10 mouse cellular contexts compared by ENCODE assay signal in genomic region chr9:48447783-48448209, GRCm38 (mm10). TPM values are rescaled to one million over a fixed set of nuclear protein-coding genes. Genes with fewer than 3 reads are reported as not detected.
DNase-seq lines count a peak whose midpoint lies in the region; ATAC-seq and TF ChIP-seq lines count a peak whose summit lies in the region.
"Had no signal": no experiment of that assay in that cellular context is flagged by ENCODE, and none has a peak within 500 bp of the region (broad histone marks: within the 10 kb centered on the region; RNA-seq: fewer than 3 reads in every experiment).

No protein-coding gene starts in this region.

- DNase-seq in adrenal gland, postnatal 10 days = peak; percentile 38
- DNase-seq in adrenal gland, postnatal 25 days = no peak
- peak; percentile 13 for DNase-seq in left cerebral cortex, postnatal 4 days
- no peak for DNase-seq in left cerebral cortex, postnatal 14 days (ENCODE audit: low spot score in 2 of 2)
- DNase-seq in stomach, postnatal 0 days (ENCODE audit: low spot score) = no peak
- DNase-seq in urinary bladder, adult 2 months (ENCODE audit: low spot score) = no peak

- no peak overlapping the region for H3K27ac ChIP-seq in liver, embryonic 16.5 days (ENCODE audit: low read length)
- no peak overlapping the region for H3K27ac ChIP-seq in stomach, postnatal 0 days (replicated peaks)
- H3K27ac ChIP-seq: heart, embryonic 15.5 days; midbrain, embryonic 12.5 days had no signal

- no peak overlapping the region for H3K4me2 ChIP-seq in liver, embryonic 16.5 days (ENCODE audit: low read depth, low read length)
- no peak overlapping the region for H3K4me2 ChIP-seq in stomach, postnatal 0 days (replicated peaks; ENCODE audit: low read depth)
- H3K4me2 ChIP-seq: heart, embryonic 15.5 days; midbrain, embryonic 12.5 days had no signal

- H3K9me3 ChIP-seq in liver, embryonic 16.5 days (replicated peaks; ENCODE audit: control insufficient read depth, low read length) = no peaks in the 10 kb centered on the region
- H3K9me3 ChIP-seq in stomach, postnatal 0 days (ENCODE audit: control insufficient read depth, low read length) = no peaks in the 10 kb centered on the region
- H3K9me3 ChIP-seq: heart, embryonic 15.5 days; midbrain, embryonic 12.5 days had no signal

- 13% methylated on average over 5 of the region's 5 CpGs for WGBS in liver, embryonic 16.5 days (ENCODE audit: insufficient replicate concordance)
- WGBS in stomach, postnatal 0 days = 32% methylated on average over 5 of the region's 5 CpGs

- no peaks in the 10 kb centered on the region for H3K4me1 ChIP-seq in liver, embryonic 16.5 days (ENCODE audit: control insufficient read depth, low read depth, low read length)
- no peaks in the 10 kb centered on the region for H3K4me1 ChIP-seq in stomach, postnatal 0 days (replicated peaks; ENCODE audit: control insufficient read depth, insufficient read depth)
- H3K4me1 ChIP-seq: heart, embryonic 15.5 days; midbrain, embryonic 12.5 days had no signal

- no peak for TF ChIP-seq EP300 in stomach, postnatal 0 days (optimal IDR thresholded peaks at IDR 0.05)

- no peaks in the 10 kb centered on the region for H3K27me3 ChIP-seq in liver, embryonic 16.5 days (ENCODE audit: control insufficient read depth, insufficient read depth, low read depth, low read length)
- no peaks in the 10 kb centered on the region for H3K27me3 ChIP-seq in stomach, postnatal 0 days (ENCODE audit: control insufficient read depth, insufficient read depth, low read length)
- H3K27me3 ChIP-seq: heart, embryonic 15.5 days; midbrain, embryonic 12.5 days had no signal

- H3K9ac ChIP-seq in liver, embryonic 16.5 days (ENCODE audit: low read depth, low read length) = no peak overlapping the region
- H3K9ac ChIP-seq in stomach, postnatal 0 days (ENCODE audit: low read length) = no peak overlapping the region
- H3K9ac ChIP-seq: heart, embryonic 15.5 days; midbrain, embryonic 12.5 days had no signal

- peak; percentile 88 for ATAC-seq in common myeloid progenitor, adult 5-6 weeks (replicated peaks; ENCODE audit: low read depth, poor library complexity, severe bottlenecking)
- ATAC-seq in liver, embryonic 16.5 days (ENCODE audit: low read depth) = 0 out of 2 replicates have a peak, but pooled peaks have one; percentile 35
- ATAC-seq in stomach, postnatal 0 days (ENCODE audit: low FRiP score, low TSS enrichment) = no peak

- H3K4me3 ChIP-seq in liver, embryonic 16.5 days (ENCODE audit: low read depth, low read length) = no peak overlapping the region
- H3K4me3 ChIP-seq in stomach, postnatal 0 days (ENCODE audit: low read depth, low read length) = no peak overlapping the region
- H3K4me3 ChIP-seq: heart, embryonic 15.5 days; midbrain, embryonic 12.5 days had no signal

- TF ChIP-seq CTCF in stomach, postnatal 0 days (IDR thresholded peaks at IDR 0.05; ENCODE audit: low read depth) = peak; percentile 76

- intact Hi-C loops in left cerebral cortex, postnatal 4 days (cut with DNase I) = no loop called here
- intact Hi-C loops in left cerebral cortex, postnatal 14 days (cut with DNase I) = no loop called here

- H3K36me3 ChIP-seq in liver, embryonic 16.5 days (ENCODE audit: control insufficient read depth, insufficient read depth) = no peaks in the 10 kb centered on the region
- no peaks in the 10 kb centered on the region for H3K36me3 ChIP-seq in stomach, postnatal 0 days (ENCODE audit: control insufficient read depth, insufficient read depth, low read length)
- H3K36me3 ChIP-seq: heart, embryonic 15.5 days; midbrain, embryonic 12.5 days had no signal

RNA-seq across cellular contexts. Expression of gene Rexo2, which starts 32.6 kb away (rescaled TPM):
- total RNA-seq in adrenal gland, postnatal 10 days (2021) = 10 to 100 TPM; 73.3 to 85.1 TPM
- total RNA-seq in adrenal gland, postnatal 25 days (2021) = 112 and 121 TPM in 2 replicates
- 100 to 1,000 TPM in 1 of 2 experiments, 10 to 100 TPM in 1; 92.2 to 105 TPM for total RNA-seq in left cerebral cortex, postnatal 4 days (2021)
- total RNA-seq in left cerebral cortex, postnatal 14 days (2021) = 100 to 1,000 TPM; 102 to 108 TPM
- 164 and 190 TPM in 2 replicates for total RNA-seq in common myeloid progenitor, adult 5-6 weeks (2017)
- polyA plus RNA-seq in liver, embryonic 16.5 days (2015; fragmentation: Nextera tagmentation; extraction: Ambion mirVana) = 76.8 and 85.6 TPM in 2 replicates
- polyA plus RNA-seq in stomach, postnatal 0 days (2015; fragmentation: Nextera tagmentation; extraction: Ambion mirVana) = 152 and 172 TPM in 2 replicates
- 412 and 443 TPM in 2 replicates for polyA plus RNA-seq in urinary bladder, adult 2 months (2012; rRNA removed)

RNA-seq across cellular contexts. Expression of gene Rbm7, which starts 47.3 kb away (rescaled TPM):
- 10 to 100 TPM; 64.6 to 70.9 TPM for total RNA-seq in adrenal gland, postnatal 10 days (2021)
- 64.6 and 70.8 TPM in 2 replicates for total RNA-seq in adrenal gland, postnatal 25 days (2021)
- 10 to 100 TPM; 39.2 to 42.9 TPM for total RNA-seq in left cerebral cortex, postnatal 4 days (2021)
- total RNA-seq in left cerebral cortex, postnatal 14 days (2021) = 10 to 100 TPM; 32.1 to 35.9 TPM
- total RNA-seq in common myeloid progenitor, adult 5-6 weeks (2017) = 84.4 and 91.8 TPM in 2 replicates
- 49.8 and 52.7 TPM in 2 replicates for polyA plus RNA-seq in liver, embryonic 16.5 days (2015; fragmentation: Nextera tagmentation; extraction: Ambion mirVana)
- polyA plus RNA-seq in stomach, postnatal 0 days (2015; fragmentation: Nextera tagmentation; extraction: Ambion mirVana) = 86.8 and 87.9 TPM in 2 replicates
- 53.6 and 58.4 TPM in 2 replicates for polyA plus RNA-seq in urinary bladder, adult 2 months (2012; rRNA removed)

RNA-seq across cellular contexts. Expression of gene Gm5617, which starts 47.4 kb away (rescaled TPM):
- total RNA-seq in adrenal gland, postnatal 10 days (2021) = 10 to 100 TPM; 52.7 to 58.4 TPM
- total RNA-seq in adrenal gland, postnatal 25 days (2021) = 54.3 and 55.8 TPM in 2 replicates
- total RNA-seq in left cerebral cortex, postnatal 4 days (2021) = 10 to 100 TPM in 1 of 2 experiments, 1 to 10 TPM in 1; 7.3 to 10.1 TPM
- 10 to 100 TPM in 1 of 2 experiments, 1 to 10 TPM in 1; 9.0 to 11.4 TPM for total RNA-seq in left cerebral cortex, postnatal 14 days (2021)
- 6.5 and 14.3 TPM in 2 replicates for total RNA-seq in common myeloid progenitor, adult 5-6 weeks (2017)
- polyA plus RNA-seq in liver, embryonic 16.5 days (2015; fragmentation: Nextera tagmentation; extraction: Ambion mirVana) = 17.3 and 19.0 TPM in 2 replicates
- 49.6 and 50.4 TPM in 2 replicates for polyA plus RNA-seq in stomach, postnatal 0 days (2015; fragmentation: Nextera tagmentation; extraction: Ambion mirVana)
- polyA plus RNA-seq in urinary bladder, adult 2 months (2012; rRNA removed) = 26.3 and 29.8 TPM in 2 replicates

Comparison
In these comparisons a context has a peak if more than half of its experiments do, and no peak if none do; other contexts are left out.
1. DNase-seq: peak in adrenal gland, postnatal 10 days (single experiment) and left cerebral cortex, postnatal 4 days (single experiment); none in adrenal gland, postnatal 25 days (single experiment), left cerebral cortex, postnatal 14 days (0 of 2), stomach, postnatal 0 days (single experiment) and urinary bladder, adult 2 months (single experiment).